Mouse (Mus musculus) limb, embryonic 15.5 days (tissue): ENCODE results near the gene Usp16. TPM values are rescaled to one million over a fixed set of nuclear protein-coding genes. Genes with fewer than 3 reads are reported as not detected.
A peak's percentile ranks its signal among the peaks of the same experiment; 100 is the strongest.

ENCODE experiments used
- ATAC-seq: fragments of 200-750 bp; cut with Nextera tagmentation; 2 replicates; pipeline ENCODE4 v1.8.0; 2017; ENCODE audit warnings: low read depth, moderate TSS enrichment; ENCODE audit not compliant: insufficient number of reproducible peaks, low FRiP score, low TSS enrichment
- H3K27ac ChIP-seq: fragments of 300-500 bp; sonication (generic); 2 replicates; pipeline ENCODE4 v1.5.1; 2015; ENCODE audit warnings: moderate library complexity, mild to moderate bottlenecking, inconsistent platforms
- H3K27me3 ChIP-seq: fragments of 300-500 bp; sonication (generic); 2 replicates; pipeline ENCODE4 v1.6.1; 2015; ENCODE audit warnings: inconsistent platforms
- H3K36me3 ChIP-seq: fragments of 300-500 bp; sonication (generic); 2 replicates; pipeline ENCODE4 v1.6.1; 2015; ENCODE audit warnings: inconsistent platforms
- H3K4me1 ChIP-seq: fragments of 300-500 bp; sonication (generic); 2 replicates; pipeline ENCODE4 v1.6.1; 2015; ENCODE audit warnings: inconsistent platforms
- H3K4me2 ChIP-seq: fragments of 300-500 bp; sonication (generic); 2 replicates; pipeline ENCODE4 v1.6.1; 2015; ENCODE audit warnings: mild to moderate bottlenecking, inconsistent platforms
- H3K4me3 ChIP-seq: fragments of 300-500 bp; sonication (generic); 2 replicates; pipeline ENCODE4 v1.5.1; 2015; ENCODE audit warnings: mild to moderate bottlenecking, inconsistent platforms
- H3K9ac ChIP-seq: fragments of 300-500 bp; sonication (generic); 2 replicates; pipeline ENCODE4 v1.6.1; 2015; ENCODE audit warnings: inconsistent platforms
- H3K9me3 ChIP-seq: fragments of 300-500 bp; sonication (generic); 2 replicates; pipeline ENCODE4 v1.6.1; 2016; ENCODE audit warnings: inconsistent platforms
- WGBS: fragments of 180-500 bp; shearing (Covaris S2); methylation state at CpG from one replicate; pipeline ENCODE4 v1.1.7; 2015; 5-methylcytosine and 5-hydroxymethylcytosine counted together
- polyA plus RNA-seq: library from polyadenylated mRNA; unstranded; fragments of >200 nt; fragmentation: Nextera tagmentation; extraction: Ambion mirVana; gene quantifications from 2 replicates; pipeline ENCODE4 v1.2.1, GENCODE M21; 2015

Usp16 gene
- polyA plus RNA-seq, 1 experiment from 2014 or later: 48.0 TPM

- Histone ChIP-seq H3K9ac (peak overlapping the region; percentile 89; the same call in 1 of the 2 replicates), H3K4me2 (peak overlapping the region; percentile 75), H3K9me3 (no peaks in the 10 kb centered on the region), H3K27me3 (no peaks in the 10 kb centered on the region), H3K27ac (0 out of 2 replicates have a peak overlapping the region, but pooled peaks have one; percentile 90), H3K36me3 (0 out of 2 replicates have a peak, but pooled peaks cover 4% of the 10 kb centered on the region), H3K4me1 (peaks cover 20% of the 10 kb centered on the region), H3K4me3 (peak overlapping the region; percentile 83)
- no peak for ATAC-seq
- WGBS: 20% methylated on average over 9 of the region's 9 CpGs
These were observed 13.4 kb upstream of the Usp16 start for GRCm38 (mm10) chr16:87441089-87441488.

- Histone ChIP-seq H3K27ac (no peak overlapping the region; the same call in 1 of the 2 replicates), H3K9ac (no peak overlapping the region), H3K4me1 (peaks cover 20% of the 10 kb centered on the region), H3K9me3 (no peaks in the 10 kb centered on the region), H3K27me3 (no peaks in the 10 kb centered on the region), H3K4me3 (no peak overlapping the region), H3K36me3 (no peaks in the 10 kb centered on the region), H3K4me2 (no peak overlapping the region)
- ATAC-seq: no peak
- 29% methylated on average over 5 of the region's 5 CpGs for WGBS
These were observed 12.2 kb upstream of the Usp16 start for GRCm38 (mm10) chr16:87442291-87442690.

- H3K27ac ChIP-seq: no peak overlapping the region
- no peaks in the 10 kb centered on the region for H3K9me3 ChIP-seq
- H3K9ac ChIP-seq: no peak overlapping the region
- H3K4me2 ChIP-seq: no peak overlapping the region
- H3K4me3 ChIP-seq: no peak overlapping the region
- no peak for ATAC-seq
- H3K27me3 ChIP-seq: no peaks in the 10 kb centered on the region
- peaks cover 20% of the 10 kb centered on the region for H3K4me1 ChIP-seq
- H3K36me3 ChIP-seq: no peaks in the 10 kb centered on the region
These were observed 11.3 kb upstream of the Usp16 start for GRCm38 (mm10) chr16:87443245-87443644.

- Histone ChIP-seq H3K4me3 (no peak overlapping the region), H3K4me2 (no peak overlapping the region), H3K4me1 (peaks cover 20% of the 10 kb centered on the region), H3K9ac (no peak overlapping the region), H3K27ac (no peak overlapping the region), H3K27me3 (no peaks in the 10 kb centered on the region), H3K9me3 (no peaks in the 10 kb centered on the region), H3K36me3 (no peaks in the 10 kb centered on the region)
- 44% methylated on average over 1 of the region's 1 CpGs for WGBS
- ATAC-seq: no peak
These were observed 10.4 kb upstream of the Usp16 start for GRCm38 (mm10) chr16:87444071-87444470.

GRCm38 (mm10) chr16:87445110-87445509 is 9.4 kb upstream of the Usp16 start:
- H3K9ac ChIP-seq: no peak overlapping the region
- H3K27me3 ChIP-seq: no peaks in the 10 kb centered on the region
- H3K36me3 ChIP-seq: no peaks in the 10 kb centered on the region
- no peak overlapping the region for H3K4me3 ChIP-seq
- H3K9me3 ChIP-seq: no peaks in the 10 kb centered on the region
- no peak overlapping the region for H3K4me2 ChIP-seq
- ATAC-seq: no peak
- H3K4me1 ChIP-seq: peaks cover 17% of the 10 kb centered on the region
- no peak overlapping the region for H3K27ac ChIP-seq

GRCm38 (mm10) chr16:87445528-87445927 is 9.0 kb upstream of the Usp16 start:
- H3K4me3 ChIP-seq: no peak overlapping the region
- no peaks in the 10 kb centered on the region for H3K27me3 ChIP-seq
- WGBS: 92% methylated on average over 3 of the region's 3 CpGs
- no peak for ATAC-seq
- no peaks in the 10 kb centered on the region for H3K36me3 ChIP-seq
- H3K27ac ChIP-seq: no peak overlapping the region
- no peak overlapping the region for H3K9ac ChIP-seq
- H3K4me1 ChIP-seq: peaks cover 17% of the 10 kb centered on the region
- no peak overlapping the region for H3K4me2 ChIP-seq
- no peaks in the 10 kb centered on the region for H3K9me3 ChIP-seq

- Histone ChIP-seq H3K9ac (no peak overlapping the region), H3K27ac (no peak overlapping the region), H3K9me3 (no peaks in the 10 kb centered on the region), H3K4me3 (no peak overlapping the region), H3K4me1 (peaks cover 16% of the 10 kb centered on the region), H3K4me2 (no peak overlapping the region), H3K36me3 (no peaks in the 10 kb centered on the region), H3K27me3 (no peaks in the 10 kb centered on the region)
- WGBS: 87% methylated on average over 2 of the region's 2 CpGs
- no peak for ATAC-seq
These were observed 1.3 kb upstream of the Usp16 start for GRCm38 (mm10) chr16:87453226-87453625.

- peak overlapping the region; percentile 86 for H3K4me3 ChIP-seq
- H3K27ac ChIP-seq: peak overlapping the region; percentile 82
- ATAC-seq: peak; percentile 27; the same call in 1 of the 2 replicates
- WGBS: under 1% methylated on average over 38 of the region's 38 CpGs
- H3K4me2 ChIP-seq: peak overlapping the region; percentile 72
- peaks cover 16% of the 10 kb centered on the region for H3K4me1 ChIP-seq
- H3K9ac ChIP-seq: peak overlapping the region; percentile 88
- no peaks in the 10 kb centered on the region for H3K9me3 ChIP-seq
- no peaks in the 10 kb centered on the region for H3K27me3 ChIP-seq
- H3K36me3 ChIP-seq: peaks cover 11% of the 10 kb centered on the region
These were observed 693 bp downstream of the Usp16 start for GRCm38 (mm10) chr16:87455180-87455611.

GRCm38 (mm10) chr16:87458752-87459151 is 4.2 kb downstream of the Usp16 start:
- peaks cover 16% of the 10 kb centered on the region for H3K4me1 ChIP-seq
- WGBS: 96% methylated on average over 3 of the region's 3 CpGs
- peaks cover 33% of the 10 kb centered on the region for H3K36me3 ChIP-seq
- no peaks in the 10 kb centered on the region for H3K9me3 ChIP-seq
- no peak overlapping the region for H3K4me3 ChIP-seq
- no peak overlapping the region for H3K27ac ChIP-seq
- no peak for ATAC-seq
- no peak overlapping the region for H3K9ac ChIP-seq
- no peak overlapping the region for H3K4me2 ChIP-seq
- no peaks in the 10 kb centered on the region for H3K27me3 ChIP-seq

GRCm38 (mm10) chr16:87470579-87470978 is 16.1 kb downstream of the Usp16 start:
- no peaks in the 10 kb centered on the region for H3K4me1 ChIP-seq
- no peak for ATAC-seq
- H3K27ac ChIP-seq: no peak overlapping the region
- no peaks in the 10 kb centered on the region for H3K27me3 ChIP-seq
- H3K9ac ChIP-seq: no peak overlapping the region
- no peak overlapping the region for H3K4me3 ChIP-seq
- H3K9me3 ChIP-seq: no peaks in the 10 kb centered on the region
- 90% methylated on average over 4 of the region's 4 CpGs for WGBS
- H3K4me2 ChIP-seq: no peak overlapping the region
- H3K36me3 ChIP-seq: peaks cover 75% of the 10 kb centered on the region

- ATAC-seq: 0 out of 2 replicates have a peak, but pooled peaks have one; percentile 30
- 72% methylated on average over 5 of the region's 5 CpGs for WGBS
- no peak overlapping the region for H3K4me3 ChIP-seq
- H3K4me1 ChIP-seq: 0 out of 2 replicates have a peak, but pooled peaks cover 3% of the 10 kb centered on the region
- H3K4me2 ChIP-seq: no peak overlapping the region
- no peaks in the 10 kb centered on the region for H3K9me3 ChIP-seq
- no peak overlapping the region for H3K9ac ChIP-seq
- H3K27ac ChIP-seq: no peak overlapping the region
- H3K27me3 ChIP-seq: no peaks in the 10 kb centered on the region
- H3K36me3 ChIP-seq: peaks cover 82% of the 10 kb centered on the region
These were observed 29.9 kb downstream of the Usp16 start for GRCm38 (mm10) chr16:87484367-87484766.

- WGBS: 95% methylated on average over 5 of the region's 5 CpGs
- no peak overlapping the region for H3K9ac ChIP-seq
- ATAC-seq: no peak
- peaks cover 92% of the 10 kb centered on the region for H3K36me3 ChIP-seq
- H3K27ac ChIP-seq: no peak overlapping the region
- H3K27me3 ChIP-seq: no peaks in the 10 kb centered on the region
- H3K4me3 ChIP-seq: no peak overlapping the region
- H3K4me1 ChIP-seq: 0 out of 2 replicates have a peak, but pooled peaks cover 3% of the 10 kb centered on the region
- no peaks in the 10 kb centered on the region for H3K9me3 ChIP-seq
- H3K4me2 ChIP-seq: no peak overlapping the region
These were observed 32.2 kb downstream of the Usp16 start for GRCm38 (mm10) chr16:87486739-87487138.

GRCm38 (mm10) chr16:87488605-87489004 is 34.1 kb downstream of the Usp16 start:
- no peak for ATAC-seq
- no peak overlapping the region for H3K27ac ChIP-seq
- no peaks in the 10 kb centered on the region for H3K27me3 ChIP-seq
- H3K4me2 ChIP-seq: no peak overlapping the region
- no peak overlapping the region for H3K9ac ChIP-seq
- H3K9me3 ChIP-seq: no peaks in the 10 kb centered on the region
- 86% methylated on average over 2 of the region's 2 CpGs for WGBS
- H3K4me3 ChIP-seq: no peak overlapping the region
- 0 out of 2 replicates have a peak, but pooled peaks cover 3% of the 10 kb centered on the region for H3K4me1 ChIP-seq
- H3K36me3 ChIP-seq: peaks cover 92% of the 10 kb centered on the region
